Mouse (Mus musculus): ENCODE results near the gene Spock1. TPM values are rescaled to one million over a fixed set of nuclear protein-coding genes. Genes with fewer than 3 reads are reported as not detected.
"Not testable (repeated sequence)": the region's sequence is repeated elsewhere in the genome, so short reads cannot be mapped to it uniquely, and the experiment has no call there.

Spock1 gene
- total and polyA plus RNA-seq, 3 experiments = not detected

DNA sequence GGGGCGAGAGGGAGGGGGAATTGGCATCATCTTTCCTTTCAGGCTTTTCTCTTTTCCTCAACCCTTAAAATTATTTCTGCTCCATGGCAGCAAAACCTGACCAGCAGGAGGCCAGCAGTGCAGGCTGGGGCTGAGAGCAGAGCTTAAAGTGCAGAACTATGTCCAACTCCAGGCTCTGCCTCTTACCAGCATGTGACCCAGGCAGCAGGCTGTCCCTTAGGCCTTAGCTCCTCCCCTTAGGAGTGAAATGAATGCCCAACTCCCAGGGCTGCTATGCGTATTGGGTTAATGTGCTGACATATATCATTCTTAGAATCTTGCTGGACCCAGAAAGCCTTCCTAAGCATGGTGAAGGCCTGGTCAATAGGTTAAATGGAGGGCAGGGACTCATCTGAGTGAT lies 434.1 kb downstream of the Spock1 start:
- Histone ChIP-seq H3K4me3 (replicated peaks in 1 of 3; ENCODE audit: low read depth in 2 of 3, low read length in 2 of 3, poor library complexity in 1 of 3) (no peak overlapping the region), H3K4me2 (ENCODE audit: insufficient read depth, low read depth, poor library complexity, severe bottlenecking) (no peak overlapping the region), H3K9ac (ENCODE audit: insufficient read depth, low read depth) (no peak overlapping the region), H3K36me3 (replicated peaks in 1 of 2; ENCODE audit: control insufficient read depth in 1 of 2, insufficient read depth in 1 of 2, low read length in 1 of 2) (no peaks in the 10 kb centered on the region), H3K27me3 (replicated peaks) (no peaks in the 10 kb centered on the region), H3K9me3 (replicated peaks; ENCODE audit: low read length) (peaks cover 83% of the 10 kb centered on the region), H3K27ac (ENCODE audit: insufficient read depth, low read depth) (no peak overlapping the region), H3K4me1 (ENCODE audit: control insufficient read depth in 1 of 2, insufficient read depth in 2 of 2) (no peaks in the 10 kb centered on the region), H3K79me2 (replicated peaks; ENCODE audit: control insufficient read depth, extremely low read depth, insufficient read depth, poor library complexity, severe bottlenecking) (no peaks in the 10 kb centered on the region)
- in situ Hi-C loops (cut with MboI; ENCODE audit: low pct_ligation_motif_present, low pct_unique_long_range_greater_than_20kb, low sequenced_read_pairs) = no loop called here
- no peak for TF ChIP-seq NELFE (IDR thresholded peaks at IDR 0.05; ENCODE audit: low read depth, low read length)
- no peak for TF ChIP-seq NRF1 (IDR thresholded peaks at IDR 0.05; ENCODE audit: low read depth, low read length)
- no peak for TF ChIP-seq MYC (IDR thresholded peaks at IDR 0.05; ENCODE audit: low read depth, low read length)
- TF ChIP-seq MAX (IDR thresholded peaks at IDR 0.05; ENCODE audit: low read length) = no peak
- no peak for TF ChIP-seq POLR2AphosphoS2 (IDR thresholded peaks at IDR 0.05; ENCODE audit: low read depth, low read length)
- TF ChIP-seq CTCF (conservative IDR thresholded peaks at IDR 0.05 in 1 of 2, IDR thresholded peaks at IDR 0.05 in 1 of 2; ENCODE audit: low read depth in 2 of 2, low read length in 2 of 2) = no peak
- TF ChIP-seq USF1 (IDR thresholded peaks at IDR 0.05; ENCODE audit: low read depth, low read length) = no peak
- TF ChIP-seq ETS1 (conservative IDR thresholded peaks at IDR 0.05; ENCODE audit: low read depth, low read length) = no peak
- no peak for TF ChIP-seq SIN3A (IDR thresholded peaks at IDR 0.05; ENCODE audit: low read length)
- TF ChIP-seq EP300 (IDR thresholded peaks at IDR 0.05; ENCODE audit: low read length) = no peak
- no peak for TF ChIP-seq KAT2A (IDR thresholded peaks at IDR 0.05; ENCODE audit: insufficient replicate concordance, low read length)
- no peak for TF ChIP-seq SMC3 (IDR thresholded peaks at IDR 0.05; ENCODE audit: low read depth, low read length)
- no peak for TF ChIP-seq MAZ (IDR thresholded peaks at IDR 0.05; ENCODE audit: low read depth, low read length)
- TF ChIP-seq GABPA (IDR thresholded peaks at IDR 0.05; ENCODE audit: insufficient replicate concordance, low read depth, low read length) = no peak
- TF ChIP-seq ZNF384 (IDR thresholded peaks at IDR 0.05; ENCODE audit: low read depth, low read length) = no peak
- no peak for TF ChIP-seq MAFK (IDR thresholded peaks at IDR 0.05; ENCODE audit: insufficient replicate concordance, low read length)
- DNase-seq (ENCODE audit: extremely low read depth) = no peak
- dilution Hi-C loops (cut with MboI; ENCODE audit: extremely low pct_ligation_motif_present, extremely low pct_unique_long_range_greater_than_20kb, low sequenced_read_pairs) = no loop called here

DNA sequence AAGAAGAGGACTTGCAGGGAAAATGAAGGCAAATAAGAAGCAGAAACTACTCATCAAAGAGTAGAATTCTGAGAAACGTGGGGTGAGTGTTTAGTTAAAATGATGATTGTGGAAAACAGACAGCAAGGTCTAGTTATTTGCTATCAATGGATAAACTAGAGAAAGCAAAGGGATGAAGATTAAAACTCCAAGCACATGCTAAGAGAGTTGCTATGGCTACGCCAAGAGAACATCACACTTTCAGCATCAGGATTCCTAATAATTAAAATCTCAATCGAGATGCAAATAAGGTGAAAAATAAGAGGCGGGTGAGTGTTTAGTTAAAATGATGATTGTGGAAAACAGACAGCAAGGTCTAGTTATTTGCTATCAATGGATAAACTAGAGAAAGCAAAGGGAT lies 437.2 kb downstream of the Spock1 start:
- H3K4me1 ChIP-seq (ENCODE audit: control insufficient read depth in 1 of 2, insufficient read depth in 2 of 2); H3K79me2 ChIP-seq (replicated peaks; ENCODE audit: control insufficient read depth, extremely low read depth, insufficient read depth, poor library complexity, severe bottlenecking); H3K36me3 ChIP-seq (replicated peaks in 1 of 2; ENCODE audit: control insufficient read depth in 1 of 2, insufficient read depth in 1 of 2, low read length in 1 of 2); H3K27me3 ChIP-seq (replicated peaks); H3K4me2 ChIP-seq (ENCODE audit: insufficient read depth, low read depth, poor library complexity, severe bottlenecking); H3K27ac ChIP-seq (ENCODE audit: insufficient read depth, low read depth); H3K9ac ChIP-seq (ENCODE audit: insufficient read depth, low read depth); in situ Hi-C loops (cut with MboI; ENCODE audit: low pct_ligation_motif_present, low pct_unique_long_range_greater_than_20kb, low sequenced_read_pairs); H3K4me3 ChIP-seq (replicated peaks in 1 of 3; ENCODE audit: low read depth in 2 of 3, low read length in 2 of 3, poor library complexity in 1 of 3); dilution Hi-C loops (cut with MboI; ENCODE audit: extremely low pct_ligation_motif_present, extremely low pct_unique_long_range_greater_than_20kb, low sequenced_read_pairs); DNase-seq (ENCODE audit: extremely low read depth): not testable (repeated sequence)
- peaks cover 79% of the 10 kb centered on the region for H3K9me3 ChIP-seq (replicated peaks; ENCODE audit: low read length)
